Mouse (Mus musculus) hindbrain, embryonic 10.5 days (tissue): ENCODE results near the gene Klrg2. TPM values are rescaled to one million over a fixed set of nuclear protein-coding genes. Genes with fewer than 3 reads are reported as not detected.
"Not testable (repeated sequence)": the region's sequence is repeated elsewhere in the genome, so short reads cannot be mapped to it uniquely, and the experiment has no call there.

Experiments used
- DNase-seq: peaks from one replicate; pipeline ENCODE4 v3.0.0-alpha.2; 2017; ENCODE audit warnings: low spot score
- H3K27ac ChIP-seq: fragments of 300-500 bp; sonication (generic); 2 replicates; pipeline ENCODE4 v1.5.1; 2016; ENCODE audit warnings: mild to moderate bottlenecking, moderate library complexity
- H3K27me3 ChIP-seq: fragments of 300-500 bp; sonication (generic); 2 replicates; pipeline ENCODE4 v1.6.1; 2016; ENCODE audit warnings: mild to moderate bottlenecking; ENCODE audit not compliant: poor library complexity, insufficient read depth, severe bottlenecking
- H3K36me3 ChIP-seq: fragments of 300-500 bp; sonication (generic); 2 replicates; pipeline ENCODE4 v1.6.1; 2016; ENCODE audit warnings: mild to moderate bottlenecking, moderate library complexity
- H3K4me1 ChIP-seq: fragments of 300-500 bp; sonication (generic); replicated peaks from 2 replicates; pipeline ENCODE4 v1.6.1; 2016; ENCODE audit warnings: mild to moderate bottlenecking
- H3K4me3 ChIP-seq: fragments of 300-500 bp; sonication (generic); 2 replicates; pipeline ENCODE4 v1.5.1; 2016; ENCODE audit warnings: mild to moderate bottlenecking, moderate library complexity
- H3K9me3 ChIP-seq: fragments of 300-500 bp; sonication (generic); 2 replicates; pipeline ENCODE4 v1.6.1; 2016; ENCODE audit warnings: mild to moderate bottlenecking, moderate library complexity
- WGBS: fragments of 180-500 bp; shearing (Covaris S2); methylation state at CpG from one replicate; pipeline ENCODE4 v1.1.7; 2016; 5-methylcytosine and 5-hydroxymethylcytosine counted together
- polyA plus RNA-seq: library from polyadenylated mRNA; unstranded; fragments of >200 nt; fragmentation: Nextera tagmentation; extraction: Ambion mirVana; gene quantifications from 2 replicates; pipeline ENCODE4 v1.2.1, GENCODE M21; 2016

Gene Klrg2
- polyA plus RNA-seq = 0.05 and 0.14 TPM in 2 replicates

GRCm38 (mm10) chr6:38636852-38637618, at the start of gene Klrg2:
TSS of gene Klrg2 (minus strand) at chr6:38637242.
- peaks cover 19% of the 10 kb centered on the region for H3K4me1 ChIP-seq
- H3K36me3 ChIP-seq = no peaks in the 10 kb centered on the region
- peaks cover 97% of the 10 kb centered on the region for H3K27me3 ChIP-seq
- H3K9me3 ChIP-seq = no peaks in the 10 kb centered on the region
- DNase-seq = peak; percentile 66
- H3K27ac ChIP-seq = peak within 1 kb of the TSS; percentile 62; the same call in 1 of the 2 replicates
- peak within 1 kb of the TSS; percentile 70 for H3K4me3 ChIP-seq
- WGBS = 2% methylated on average over 60 of the region's 60 CpGs

GRCm38 (mm10) chr6:38682532-38682931, 45.5 kb upstream of the Klrg2 start:
- 68% methylated on average over 2 of the region's 2 CpGs for WGBS
- no peak overlapping the region for H3K4me3 ChIP-seq
- peaks cover 14% of the 10 kb centered on the region for H3K36me3 ChIP-seq
- H3K4me1 ChIP-seq = no peaks in the 10 kb centered on the region
- no peak overlapping the region for H3K27ac ChIP-seq
- DNase-seq = no peak
- no peaks in the 10 kb centered on the region for H3K27me3 ChIP-seq
- H3K9me3 ChIP-seq = no peaks in the 10 kb centered on the region

- WGBS = 78% methylated on average over 9 of the region's 9 CpGs
- no peak overlapping the region for H3K27ac ChIP-seq
- no peaks in the 10 kb centered on the region for H3K4me1 ChIP-seq
- DNase-seq = no peak
- H3K9me3 ChIP-seq = no peaks in the 10 kb centered on the region
- H3K36me3 ChIP-seq = no peaks in the 10 kb centered on the region
- no peak overlapping the region for H3K4me3 ChIP-seq
- no peaks in the 10 kb centered on the region for H3K27me3 ChIP-seq
These were observed 40.6 kb upstream of the Klrg2 start for GRCm38 (mm10) chr6:38677629-38678028.

- Histone ChIP-seq H3K27ac (no peak overlapping the region), H3K4me3 (no peak overlapping the region), H3K36me3 (no peaks in the 10 kb centered on the region), H3K4me1 (no peaks in the 10 kb centered on the region), H3K9me3 (no peaks in the 10 kb centered on the region), H3K27me3 (no peaks in the 10 kb centered on the region)
- no peak for DNase-seq
- WGBS = 85% methylated on average over 14 of the region's 14 CpGs
These were observed 39.7 kb upstream of the Klrg2 start for GRCm38 (mm10) chr6:38676723-38677122.

- no peaks in the 10 kb centered on the region for H3K27me3 ChIP-seq
- H3K27ac ChIP-seq = no peak overlapping the region
- H3K9me3 ChIP-seq = no peaks in the 10 kb centered on the region
- 91% methylated on average over 6 of the region's 6 CpGs for WGBS
- no peak for DNase-seq
- H3K36me3 ChIP-seq = no peaks in the 10 kb centered on the region
- no peaks in the 10 kb centered on the region for H3K4me1 ChIP-seq
- H3K4me3 ChIP-seq = no peak overlapping the region
These were observed 39.2 kb upstream of the Klrg2 start for GRCm38 (mm10) chr6:38676217-38676616.

GRCm38 (mm10) chr6:38672011-38672410, 35.0 kb upstream of the Klrg2 start:
- no peaks in the 10 kb centered on the region for H3K9me3 ChIP-seq
- no peak overlapping the region for H3K27ac ChIP-seq
- peaks cover 6% of the 10 kb centered on the region; the same call in 1 of the 2 replicates for H3K4me1 ChIP-seq
- DNase-seq = no peak
- H3K27me3 ChIP-seq = peaks cover 9% of the 10 kb centered on the region; the same call in 1 of the 2 replicates
- H3K36me3 ChIP-seq = no peaks in the 10 kb centered on the region
- no peak overlapping the region for H3K4me3 ChIP-seq
- 84% methylated on average over 3 of the region's 3 CpGs for WGBS

- H3K4me3 ChIP-seq = no peak overlapping the region
- WGBS = 84% methylated on average over 7 of the region's 7 CpGs
- H3K9me3 ChIP-seq = no peaks in the 10 kb centered on the region
- peaks cover 15% of the 10 kb centered on the region; the same call in 1 of the 2 replicates for H3K27me3 ChIP-seq
- H3K27ac ChIP-seq = no peak overlapping the region
- H3K4me1 ChIP-seq = peaks cover 6% of the 10 kb centered on the region; the same call in 1 of the 2 replicates
- H3K36me3 ChIP-seq = no peaks in the 10 kb centered on the region
- DNase-seq = no peak
These were observed 34.2 kb upstream of the Klrg2 start for GRCm38 (mm10) chr6:38671270-38671669.

GRCm38 (mm10) chr6:38670488-38670887, 33.4 kb upstream of the Klrg2 start:
- not testable (repeated sequence) for H3K4me1 ChIP-seq, H3K9me3 ChIP-seq, H3K36me3 ChIP-seq, H3K4me3 ChIP-seq, DNase-seq, H3K27ac ChIP-seq
- peaks cover 23% of the 10 kb centered on the region for H3K27me3 ChIP-seq
- WGBS = 78% methylated on average over 1 of the region's 1 CpGs

- Histone ChIP-seq H3K27ac (no peak overlapping the region), H3K36me3 (no peaks in the 10 kb centered on the region), H3K27me3 (peaks cover 32% of the 10 kb centered on the region), H3K4me3 (no peak overlapping the region), H3K9me3 (no peaks in the 10 kb centered on the region), H3K4me1 (peaks cover 6% of the 10 kb centered on the region; the same call in 1 of the 2 replicates)
- WGBS = 71% methylated on average over 6 of the region's 6 CpGs
- DNase-seq = no peak
These were observed 32.5 kb upstream of the Klrg2 start for GRCm38 (mm10) chr6:38669580-38669979.

- Histone ChIP-seq H3K4me3 (peak within 1 kb of the TSS; percentile 66), H3K36me3 (no peaks in the 10 kb centered on the region), H3K4me1 (peaks cover 32% of the 10 kb centered on the region), H3K9me3 (no peaks in the 10 kb centered on the region), H3K27ac (peak within 1 kb of the TSS; percentile 80), H3K27me3 (peaks cover 85% of the 10 kb centered on the region)
- WGBS = 1% methylated on average over 81 of the region's 84 CpGs
- peak; percentile 54 for DNase-seq
These were observed 25.9 kb upstream of the Klrg2 start, which contains the start of gene Clec2l for GRCm38 (mm10) chr6:38662714-38663615. TSS of gene Clec2l (plus strand) at chr6:38663069.

GRCm38 (mm10) chr6:38661626-38662025, 24.6 kb upstream of the Klrg2 start:
- peak; percentile 61 for DNase-seq
- 9% methylated on average over 4 of the region's 4 CpGs for WGBS
- no peak overlapping the region for H3K4me3 ChIP-seq
- H3K9me3 ChIP-seq = no peaks in the 10 kb centered on the region
- no peak overlapping the region for H3K27ac ChIP-seq
- peaks cover 32% of the 10 kb centered on the region for H3K4me1 ChIP-seq
- no peaks in the 10 kb centered on the region for H3K36me3 ChIP-seq
- H3K27me3 ChIP-seq = peaks cover 92% of the 10 kb centered on the region

GRCm38 (mm10) chr6:38650263-38650937, 13.4 kb upstream of the Klrg2 start:
- 42% methylated on average over 14 of the region's 14 CpGs for WGBS
- H3K4me3 ChIP-seq = no peak overlapping the region
- no peaks in the 10 kb centered on the region for H3K4me1 ChIP-seq
- H3K27ac ChIP-seq = no peak overlapping the region
- H3K36me3 ChIP-seq = no peaks in the 10 kb centered on the region
- DNase-seq = peak; percentile 76
- no peaks in the 10 kb centered on the region for H3K9me3 ChIP-seq
- H3K27me3 ChIP-seq = no peaks in the 10 kb centered on the region; the same call in 1 of the 2 replicates
